Mouse (Mus musculus): Measurements from ENCODE around the gene Phf7.

Phf7 gene

DNA sequence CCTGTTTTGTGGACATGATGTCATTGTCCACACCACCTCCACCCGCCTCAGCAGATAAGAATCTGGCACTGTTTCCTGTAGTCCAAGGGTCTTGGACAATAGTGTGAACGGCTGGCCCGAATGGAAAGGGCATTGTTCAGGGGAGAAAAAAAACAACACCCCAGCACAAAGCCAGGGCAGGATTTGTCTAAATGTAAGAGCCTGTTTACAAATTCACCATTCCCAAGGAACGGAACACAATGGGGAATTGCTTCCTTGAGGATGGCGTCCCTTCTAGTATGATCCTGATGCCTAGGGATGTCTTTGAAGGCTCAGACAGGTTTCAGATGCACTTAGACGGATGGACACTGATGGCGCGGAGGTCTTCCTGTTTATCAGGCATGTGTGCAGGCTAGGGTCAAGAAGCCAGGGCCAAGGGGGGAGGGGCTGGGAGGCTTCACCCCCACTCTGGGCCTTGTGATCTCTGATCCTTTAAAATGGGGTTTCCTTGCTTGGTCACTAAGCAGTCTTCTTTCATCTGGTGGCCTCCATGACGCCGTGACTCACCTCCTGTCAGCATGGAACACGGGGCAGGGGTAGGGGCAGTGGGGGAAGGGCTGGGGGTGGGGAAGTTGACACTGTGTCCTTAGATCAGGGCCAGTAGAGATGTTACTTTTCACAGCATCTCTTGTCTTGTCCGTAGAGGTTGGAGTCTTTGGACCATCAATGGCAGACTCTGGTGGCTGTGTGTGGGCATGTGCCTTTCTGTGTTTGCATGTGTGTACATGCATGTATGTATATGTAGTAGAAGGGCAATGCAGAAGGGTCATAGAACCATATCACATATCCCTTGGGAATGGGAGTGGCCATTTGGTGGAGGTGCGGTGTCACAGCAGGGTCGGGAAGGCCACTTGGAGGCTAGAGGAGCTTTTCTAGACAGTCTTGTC, 17.8 kb downstream of the Phf7 start:
- DNase-seq (ENCODE audit: inconsistent ontology term) = no peak

DNA sequence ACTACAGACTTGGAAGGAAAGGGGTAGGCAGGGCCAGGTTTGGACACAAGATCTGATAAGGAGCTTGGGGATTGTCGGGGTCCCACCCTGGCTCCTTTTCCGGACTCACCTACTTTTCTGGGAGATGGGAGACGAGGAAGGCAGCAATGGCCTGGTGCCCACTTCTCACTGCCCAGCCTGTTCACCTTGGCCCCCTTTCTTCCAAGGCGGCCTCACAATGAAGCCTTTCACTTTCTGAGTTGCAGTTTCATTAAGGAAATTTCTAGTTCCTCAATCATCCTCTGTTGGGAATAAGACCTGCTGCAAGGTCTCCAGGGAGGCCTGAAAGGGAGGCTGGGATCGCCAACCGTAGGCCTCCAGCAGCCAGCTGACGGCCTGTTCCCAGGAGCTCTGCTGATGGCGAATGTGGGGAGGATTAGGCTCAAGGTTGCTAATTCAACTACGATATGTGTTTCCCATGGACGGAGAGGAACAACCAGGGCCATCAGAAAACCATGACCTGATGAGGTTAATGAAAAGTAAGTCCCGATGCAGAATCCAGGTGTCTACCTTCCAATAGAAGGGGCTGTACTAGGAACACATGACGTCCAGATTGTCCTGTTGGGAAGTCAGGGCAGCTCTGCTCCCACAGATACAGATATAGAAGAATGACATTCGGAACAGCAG, 18.6 kb downstream of the Phf7 start:
- no peak for DNase-seq (ENCODE audit: inconsistent ontology term)

DNA sequence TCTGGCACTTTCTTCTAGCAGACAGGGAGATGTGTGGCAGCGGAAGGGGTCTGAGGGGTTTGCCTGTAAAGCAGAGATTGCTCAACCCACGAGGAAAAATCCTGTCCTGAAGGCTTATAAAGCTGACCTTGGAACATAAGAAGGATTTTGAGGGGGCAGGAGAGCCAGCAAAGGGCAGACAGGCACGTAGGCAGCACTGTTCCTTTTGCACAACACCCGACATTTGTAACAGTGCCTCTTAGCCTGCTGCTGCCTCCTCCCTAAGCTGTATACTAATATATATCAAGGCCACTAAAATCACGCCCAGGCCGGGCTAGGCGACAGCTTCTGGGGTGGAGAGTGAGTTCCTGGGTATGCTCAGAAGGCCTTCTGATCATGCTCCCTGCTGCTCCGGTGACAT, 20.7 kb downstream of the Phf7 start:
- no peak for DNase-seq (ENCODE audit: inconsistent ontology term)

DNA sequence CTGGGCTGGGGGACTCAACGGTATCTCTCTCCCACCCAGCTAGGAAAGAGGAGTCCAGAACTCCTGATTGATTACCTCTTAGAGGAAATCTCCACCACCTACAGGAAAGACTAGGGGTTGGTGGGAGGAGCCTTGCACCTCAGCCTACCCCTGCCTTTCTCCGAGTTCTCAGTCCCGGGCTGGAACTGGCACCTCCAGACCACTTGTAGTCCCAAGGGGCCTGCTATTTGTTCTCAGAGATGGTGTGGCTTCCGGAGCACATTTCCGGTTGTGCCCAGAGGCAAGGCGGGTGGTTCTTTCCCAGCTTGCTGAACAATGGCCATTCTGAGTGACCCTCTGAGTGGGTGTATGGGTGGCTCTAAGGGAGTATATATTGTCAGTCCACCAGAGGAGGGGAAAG, 22.9 kb downstream of the Phf7 start:
- DNase-seq (ENCODE audit: inconsistent ontology term) = no peak

DNA sequence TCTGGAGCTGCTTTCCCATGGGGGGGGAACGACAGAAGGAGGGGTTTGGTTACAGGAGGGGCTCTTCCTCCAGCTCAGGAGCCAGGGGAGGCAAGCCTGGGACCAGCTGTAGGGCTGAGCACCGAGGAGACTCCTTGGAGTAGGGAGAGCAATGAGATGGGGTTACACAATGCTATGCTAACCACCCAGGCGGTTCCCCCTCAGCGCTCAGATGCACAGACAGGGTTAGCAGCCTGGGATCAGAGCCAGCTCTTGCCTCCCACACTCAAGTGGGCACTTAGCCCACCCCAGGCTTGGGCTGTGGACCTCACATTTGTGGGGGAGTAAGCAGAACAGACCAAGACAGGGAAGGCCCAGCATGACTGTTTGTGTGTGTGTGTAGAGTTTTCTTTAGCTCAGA, 24.1 kb downstream of the Phf7 start:
- DNase-seq (ENCODE audit: inconsistent ontology term) = peak; percentile 65

DNA sequence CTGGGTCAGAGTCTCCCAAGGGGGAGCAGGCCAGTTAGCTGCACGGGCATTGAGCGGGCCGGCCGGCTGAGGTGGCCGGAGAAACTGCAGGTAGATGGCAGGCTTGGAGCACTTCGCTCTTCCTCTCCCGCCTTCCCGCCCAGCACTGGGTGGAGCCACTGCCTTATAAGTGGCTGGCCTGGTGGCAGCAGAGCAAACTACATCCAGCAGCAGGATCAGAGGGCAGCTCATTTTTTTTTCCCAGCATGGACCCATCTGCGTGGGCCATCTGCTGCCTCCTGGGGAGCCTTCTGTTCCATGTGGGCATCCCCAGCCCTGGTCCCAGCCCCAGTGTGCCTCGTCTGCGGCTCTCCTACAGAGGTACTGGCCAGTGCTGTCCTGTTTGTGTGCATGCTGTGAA, 33.5 kb downstream of the Phf7 start, which contains the start of gene Sema3g:
Gene Sema3g (plus strand): TSS at position 195 of the 400 bp plus-strand sequence.
- peak; percentile 69 for DNase-seq (ENCODE audit: inconsistent ontology term)

DNA sequence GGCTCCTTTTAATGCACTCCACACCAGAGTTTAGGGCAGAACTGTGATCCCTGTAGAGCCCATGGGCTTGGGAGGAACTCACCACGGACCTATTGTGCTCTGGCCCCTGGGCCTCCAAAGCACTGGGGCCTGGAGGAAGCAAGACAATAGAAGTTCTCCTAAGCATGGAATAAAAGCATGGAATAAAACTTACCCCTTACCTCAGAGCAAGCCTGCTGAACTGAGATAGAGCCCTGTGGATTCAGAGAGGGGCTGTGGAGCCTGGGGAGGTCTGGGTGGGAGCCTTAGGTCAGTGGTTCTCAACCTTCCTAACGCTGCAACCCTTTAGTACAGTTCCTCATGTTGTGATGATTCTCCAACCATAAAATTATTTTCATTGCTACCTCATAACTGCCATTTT, 34.3 kb downstream of the Phf7 start, which contains the start of gene Nisch:
Gene Nisch (minus strand): TSS at position 101 of the 400 bp plus-strand sequence.
- DNase-seq (ENCODE audit: inconsistent ontology term) = no peak

DNA sequence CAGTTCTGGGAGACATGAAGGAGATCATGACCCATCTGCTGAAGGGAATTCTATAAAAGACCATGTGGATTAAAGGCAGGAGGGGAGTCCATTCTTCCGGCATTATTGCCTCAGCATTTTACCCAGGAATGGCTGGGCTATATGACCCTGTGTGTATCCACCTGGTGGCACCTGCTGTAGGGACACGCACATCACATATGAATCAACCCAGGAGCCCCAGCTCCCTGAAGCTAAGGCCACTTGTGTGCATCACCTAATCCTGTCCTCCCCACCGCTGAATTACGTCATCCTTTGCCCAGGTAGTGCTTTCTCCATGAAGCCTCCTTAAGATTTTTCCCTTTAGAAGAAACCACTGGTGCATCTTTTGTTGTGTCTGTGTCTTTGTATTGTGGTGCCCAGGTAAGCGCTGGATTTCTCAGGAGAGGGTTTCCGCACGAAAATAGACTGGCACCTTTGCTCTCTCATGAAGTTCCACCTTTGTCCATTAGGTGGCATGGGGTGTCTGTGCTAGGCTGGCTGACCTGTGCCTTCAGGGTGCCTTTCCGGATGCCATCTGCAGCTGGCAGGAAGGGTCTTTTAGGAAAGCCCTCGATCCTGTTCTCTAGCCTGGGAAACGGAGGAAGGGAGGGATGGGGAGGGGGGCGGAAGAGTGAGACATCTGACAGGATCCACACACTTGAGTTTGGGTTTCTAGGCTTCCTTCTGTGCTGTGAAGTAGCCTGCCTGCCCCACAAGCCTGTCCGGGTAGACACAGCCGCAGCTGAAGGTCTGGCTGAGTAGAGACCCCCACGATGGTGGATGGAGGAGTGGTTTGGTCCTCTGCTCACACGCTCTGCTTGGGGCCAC, 35.7 kb downstream of the Phf7 start:
- DNase-seq (ENCODE audit: inconsistent ontology term) = peak; percentile 51

DNA sequence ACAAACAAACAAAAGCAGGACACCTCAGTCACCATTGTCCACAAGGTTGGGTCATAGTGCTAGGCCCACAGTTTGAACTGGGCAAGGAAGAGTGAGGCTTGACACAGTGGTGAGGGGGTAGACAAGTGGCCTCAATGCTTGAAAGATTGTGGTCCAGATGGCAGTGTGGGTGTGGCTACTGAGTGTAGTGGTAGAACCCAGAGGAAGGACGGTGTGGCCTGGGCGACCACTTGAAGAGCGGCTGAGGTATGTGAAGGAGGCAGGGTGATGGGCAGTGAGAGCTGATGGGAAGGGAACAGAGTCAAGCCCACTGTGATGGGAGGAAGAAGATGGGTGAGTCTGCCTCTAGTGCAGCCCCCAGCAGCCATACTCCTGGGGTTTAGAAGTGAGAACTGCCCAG, 36.4 kb downstream of the Phf7 start:
- no peak for DNase-seq (ENCODE audit: inconsistent ontology term)

DNA sequence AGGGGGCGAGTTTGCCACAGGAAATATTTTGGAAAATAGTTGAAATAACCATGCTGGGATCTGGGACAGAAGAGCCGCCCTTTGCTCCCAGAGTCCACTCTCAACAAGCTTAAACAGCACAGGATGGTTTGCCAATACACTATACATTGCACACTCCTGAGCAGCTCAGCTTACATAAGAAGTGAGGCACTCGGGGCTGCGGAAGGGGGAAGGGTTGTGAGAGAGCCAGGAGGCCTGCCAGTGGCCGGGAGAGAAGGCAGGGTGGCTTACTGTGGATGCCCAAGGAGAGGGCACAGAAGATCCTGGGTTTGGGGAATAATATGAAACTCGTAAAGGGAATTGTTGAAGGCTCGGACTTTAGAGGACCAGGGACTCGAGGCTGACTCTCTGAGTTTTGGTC, 37.2 kb downstream of the Phf7 start:
- DNase-seq (ENCODE audit: inconsistent ontology term) = no peak

DNA sequence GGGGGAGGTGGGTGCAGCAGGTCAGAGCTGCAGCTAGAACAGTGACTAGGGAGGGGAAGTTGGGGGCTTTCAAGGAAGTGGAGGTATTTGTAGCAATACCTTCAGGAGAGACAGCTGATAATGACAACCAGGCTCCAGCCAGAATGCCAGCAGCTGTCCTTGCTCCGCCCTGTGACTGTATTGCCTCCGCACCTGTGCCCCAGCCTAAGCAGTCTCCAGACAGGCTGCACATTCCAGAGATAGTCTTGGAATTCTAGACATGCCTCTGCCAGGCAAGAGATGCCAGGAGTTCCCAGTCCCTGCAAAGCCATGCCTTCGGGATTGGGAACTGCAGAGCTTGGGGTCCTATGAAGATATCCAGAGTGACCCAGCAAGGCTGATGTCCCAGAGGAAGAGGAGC, 38.6 kb downstream of the Phf7 start:
- DNase-seq (ENCODE audit: inconsistent ontology term) = no peak

DNA sequence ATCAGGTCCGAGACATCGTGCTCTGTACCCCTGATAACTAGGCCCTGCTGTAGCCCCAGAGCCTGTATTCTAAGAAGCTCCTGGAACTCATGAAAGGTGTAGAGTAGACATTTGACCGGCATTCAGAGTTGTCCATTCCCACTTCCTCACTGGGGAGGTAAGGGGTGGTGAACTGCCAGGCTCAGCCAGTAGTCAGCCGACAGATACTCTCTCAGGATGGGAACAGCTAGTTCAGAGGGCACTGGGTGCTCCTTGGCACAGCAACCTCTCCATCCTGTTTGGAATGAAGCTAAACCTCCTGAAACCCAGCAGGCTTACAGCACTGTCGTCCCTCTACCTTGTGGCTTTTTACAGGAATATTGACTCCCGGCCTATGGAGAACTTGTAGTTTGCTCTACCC, 39.3 kb downstream of the Phf7 start:
- no peak for DNase-seq (ENCODE audit: inconsistent ontology term)

DNA sequence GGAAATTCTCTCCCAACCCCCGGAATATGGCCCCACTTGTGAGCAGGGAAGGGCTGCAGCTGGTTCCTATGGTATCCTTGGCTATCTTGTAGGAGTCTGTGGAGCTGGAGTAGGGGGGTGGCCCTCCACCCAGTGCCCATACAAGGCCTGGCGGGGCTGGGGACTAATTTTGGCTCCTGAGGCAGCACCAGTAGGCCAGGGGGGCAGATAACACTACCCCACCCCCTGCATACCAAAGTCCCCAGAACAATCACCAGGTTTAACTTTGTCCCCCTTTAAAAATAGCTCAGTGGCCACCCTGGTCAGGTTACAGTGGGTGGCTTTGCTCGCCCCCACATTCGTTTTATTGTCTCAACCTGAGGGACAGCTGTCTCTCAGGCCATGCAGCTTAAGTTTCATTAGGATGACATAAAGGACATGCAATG, 42.0 kb downstream of the Phf7 start:
- no peak for DNase-seq (ENCODE audit: inconsistent ontology term)

DNA sequence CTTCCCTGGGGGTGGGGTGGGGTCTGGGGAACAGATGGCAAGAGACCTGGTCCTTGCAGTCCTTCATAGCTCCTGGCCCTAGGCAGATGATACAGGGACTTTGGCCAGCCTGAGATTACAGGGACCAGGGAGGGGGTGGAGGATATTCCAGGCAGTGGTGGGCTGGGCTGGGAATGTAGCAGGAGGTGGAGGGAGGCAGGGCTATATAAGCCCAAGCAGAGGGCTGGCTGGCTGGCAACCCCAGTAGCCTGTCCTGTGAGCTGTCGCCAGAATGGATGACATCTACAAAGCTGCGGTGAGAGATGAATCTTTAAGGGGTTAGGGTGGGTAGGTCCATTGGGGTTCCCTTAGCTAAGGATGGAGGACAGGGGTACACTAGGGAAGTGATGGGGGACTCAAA, 43.0 kb downstream of the Phf7 start, which contains the start of gene Tnnc1:
Gene Tnnc1 (plus strand): TSS at position 229 of the 400 bp plus-strand sequence.
- no peak for DNase-seq (ENCODE audit: inconsistent ontology term)

DNA sequence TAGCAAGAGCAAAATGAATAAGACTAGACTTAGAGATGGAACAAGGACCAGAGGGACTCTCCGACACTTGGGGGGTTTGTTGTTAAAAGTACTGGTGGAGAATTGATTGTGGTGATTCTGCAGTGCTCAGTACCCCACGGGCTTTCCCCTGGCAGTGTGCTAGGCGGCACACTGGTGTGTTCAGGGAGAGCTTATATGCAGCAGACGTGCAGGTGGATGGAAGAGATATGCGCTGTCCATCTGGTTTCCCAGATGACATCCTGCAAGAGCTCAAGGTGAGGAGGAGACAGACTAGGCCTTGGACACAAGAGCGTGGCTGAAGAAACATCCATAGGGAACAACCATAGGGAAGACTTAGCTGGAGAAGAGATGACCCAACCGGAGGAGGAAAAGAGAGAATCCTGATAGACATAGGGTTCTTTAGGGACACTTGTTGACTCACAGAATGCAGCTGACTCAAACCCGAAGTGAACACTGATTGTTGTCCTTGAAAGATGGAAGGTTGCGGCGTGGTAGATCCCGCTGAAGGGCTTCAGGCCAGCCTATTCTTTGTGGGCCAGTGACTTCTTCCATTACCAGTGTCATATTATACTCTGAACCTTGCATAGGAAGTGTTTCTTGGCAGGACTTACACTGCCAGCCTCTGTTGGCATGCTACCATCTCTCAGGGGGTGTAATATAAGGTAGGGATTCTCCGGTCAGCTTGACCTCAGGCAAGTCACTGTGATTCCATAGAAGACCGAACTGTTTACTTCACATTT, 43.9 kb downstream of the Phf7 start:
- no peak for DNase-seq (ENCODE audit: inconsistent ontology term)

DNA sequence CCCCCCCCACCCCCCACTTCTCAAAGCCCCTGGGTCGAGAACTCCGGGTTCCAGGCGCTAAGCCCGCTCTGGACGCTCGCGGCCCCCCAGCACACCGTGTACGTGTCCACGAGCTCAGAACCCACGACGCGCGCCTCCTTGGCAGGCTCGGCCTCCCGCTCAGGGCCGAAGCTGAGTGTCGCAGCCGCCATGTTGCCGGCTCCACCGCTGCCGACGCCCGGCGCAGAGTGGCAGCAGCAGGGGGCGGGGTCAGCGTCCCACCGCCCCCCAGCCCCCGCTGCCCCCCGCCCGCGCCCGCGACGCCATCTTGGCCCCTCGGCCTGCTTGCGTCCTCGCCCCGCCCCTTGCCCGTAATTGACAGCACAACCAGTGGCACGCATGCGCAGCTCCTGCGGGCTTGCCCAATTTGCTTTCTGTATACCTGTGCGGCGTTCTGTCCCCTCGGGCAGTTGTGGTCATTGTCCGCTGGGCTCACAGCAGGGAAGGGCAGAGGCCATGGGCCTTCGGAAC, 44.6 kb downstream of the Phf7 start:
- peak; percentile 94 for DNase-seq (ENCODE audit: inconsistent ontology term)

DNA sequence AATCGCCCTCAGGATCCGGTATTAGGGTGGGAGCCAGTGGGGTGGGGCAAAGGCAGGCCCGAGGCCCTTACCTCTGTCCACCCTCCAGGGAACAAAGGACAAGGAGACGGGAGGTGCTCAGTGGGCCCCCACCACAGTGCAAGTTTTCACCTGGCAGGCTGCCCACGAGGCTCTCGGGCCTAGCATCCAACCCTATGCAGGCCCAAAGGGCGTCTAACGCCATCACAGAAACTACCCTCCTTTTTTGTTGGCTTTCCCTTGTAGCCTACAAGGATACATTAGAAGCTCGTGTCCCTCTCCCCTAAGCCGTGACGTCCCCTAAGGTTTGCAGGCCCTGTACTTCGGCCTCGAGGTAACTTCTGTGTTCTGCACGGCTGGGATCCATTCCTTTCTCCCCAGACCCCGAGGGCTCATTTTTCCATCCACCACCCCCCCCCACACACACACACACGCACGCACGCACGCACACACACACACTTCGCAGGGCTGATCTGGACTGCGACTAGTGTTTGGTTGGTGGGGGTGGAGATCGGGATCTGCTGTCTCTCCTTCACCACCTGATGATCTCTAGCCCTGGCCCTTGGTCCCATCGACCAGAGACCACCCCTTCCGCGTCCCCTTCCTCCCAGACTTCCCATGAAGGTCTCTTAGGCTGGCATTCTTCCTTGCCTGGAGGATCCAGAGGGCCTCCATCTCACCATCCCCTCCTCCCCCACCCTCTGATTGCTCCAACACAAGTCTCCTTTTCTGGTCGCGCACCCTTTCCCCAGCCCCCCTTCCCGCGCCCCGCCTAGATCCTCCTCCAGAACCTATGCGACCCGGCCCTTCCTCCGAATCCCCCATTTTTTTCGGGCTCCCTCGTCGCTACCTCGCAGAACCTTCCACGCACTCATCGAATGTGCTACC, 45.3 kb downstream of the Phf7 start:
- peak; percentile 70 for DNase-seq (ENCODE audit: inconsistent ontology term)

DNA sequence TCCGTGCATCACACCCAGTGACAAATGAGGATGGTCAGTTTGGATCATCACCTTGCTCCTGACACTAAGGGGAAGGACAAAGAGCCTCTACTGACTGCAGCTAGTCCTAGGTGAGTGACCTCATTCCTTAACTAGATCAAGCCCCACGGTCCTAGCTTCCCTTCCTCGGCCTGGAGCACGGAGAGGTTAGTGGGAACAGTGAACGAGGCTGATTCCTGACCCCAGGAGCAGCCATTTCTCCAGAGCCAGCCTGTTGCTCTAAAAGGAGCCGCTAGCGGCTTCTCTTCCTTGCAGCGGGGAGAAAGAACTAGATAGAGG, 45.9 kb downstream of the Phf7 start:
- peak; percentile 53 for DNase-seq (ENCODE audit: inconsistent ontology term)

DNA sequence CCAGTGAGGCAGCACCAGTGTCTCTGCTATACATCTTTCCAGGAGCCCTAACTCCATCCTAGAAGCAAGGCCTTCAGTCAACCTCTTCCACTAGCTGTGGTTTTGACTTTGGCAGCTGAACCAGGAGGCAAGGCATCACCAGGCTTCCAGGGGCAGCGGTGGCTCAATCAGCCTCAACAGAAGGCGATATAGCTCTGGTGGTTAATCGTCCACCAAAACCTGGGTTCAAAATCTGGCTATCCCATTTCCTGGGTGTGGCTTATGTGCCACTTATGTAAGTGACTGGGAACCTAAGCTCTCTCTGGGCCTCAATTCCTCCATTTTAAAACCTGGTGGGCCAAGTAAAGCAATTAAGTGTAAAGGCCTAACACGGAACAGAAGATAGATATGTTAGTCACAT, 46.3 kb downstream of the Phf7 start:
- no peak for DNase-seq (ENCODE audit: inconsistent ontology term)

DNA sequence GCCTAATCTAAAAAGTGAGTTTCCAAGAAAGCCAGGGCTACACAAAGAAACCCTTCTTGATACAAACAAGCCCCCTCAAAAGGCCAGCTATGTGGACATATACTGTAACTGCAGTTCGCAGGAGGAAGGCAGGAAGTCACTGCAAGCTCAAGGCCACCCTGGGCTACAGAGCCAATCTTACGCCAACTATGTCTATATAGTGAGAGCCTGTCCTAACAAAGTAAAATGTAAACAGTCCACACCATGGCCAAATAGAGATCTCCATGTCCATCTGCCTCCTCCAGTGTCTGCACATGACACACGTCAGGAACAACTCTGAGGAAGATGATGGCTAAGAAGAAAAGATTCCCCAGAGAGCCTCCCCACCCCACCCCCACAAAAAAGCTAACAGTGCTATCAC, 51.1 kb downstream of the Phf7 start:
- no peak for DNase-seq (ENCODE audit: inconsistent ontology term)
